Mouse (Mus musculus): ENCODE measurements around the gene Fastk. TPM values are rescaled to one million over a fixed set of nuclear protein-coding genes. Genes with fewer than 3 reads are reported as not detected.
A peak's percentile ranks its signal among the peaks of the same experiment; 100 is the strongest.

Gene Fastk
- polyA plus RNA-seq, 1 experiment, result 46.3 TPM

- TF ChIP-seq CTCF (IDR thresholded peaks at IDR 0.05; ENCODE audit: low read depth, low read length), result no peak
- Histone ChIP-seq H3K4me3 (ENCODE audit: insufficient read depth, low read length) (peak overlapping the region; percentile 76), H3K27ac (ENCODE audit: insufficient read depth, low read depth, low read length) (peak overlapping the region; percentile 93), H3K4me1 (ENCODE audit: control insufficient read depth, insufficient read depth, low read length) (peaks cover 13% of the 10 kb centered on the region)
These were observed 20.2 kb downstream of the Fastk start for GRCm38 (mm10) chr5:24424861-24425411.

GRCm38 (mm10) chr5:24424004-24424781 is 20.9 kb downstream of the Fastk start:
- H3K4me1 ChIP-seq (ENCODE audit: control insufficient read depth, insufficient read depth, low read length), result peaks cover 13% of the 10 kb centered on the region
- H3K27ac ChIP-seq (ENCODE audit: insufficient read depth, low read depth, low read length), result peak overlapping the region; percentile 93
- TF ChIP-seq POLR2A (IDR thresholded peaks at IDR 0.05; ENCODE audit: borderline replicate concordance, low read depth, low read length) (no peak), CTCF (IDR thresholded peaks at IDR 0.05; ENCODE audit: low read depth, low read length) (no peak)
- peak overlapping the region; percentile 76 for H3K4me3 ChIP-seq (ENCODE audit: insufficient read depth, low read length)

GRCm38 (mm10) chr5:24423129-24424003 is 21.7 kb downstream of the Fastk start, which contains the start of the genes Cdk5 and Slc4a2:
Cdk5 (minus strand) TSS chr5:24423530.
Slc4a2 (plus strand) TSS chr5:24423837.
- H3K27ac ChIP-seq (ENCODE audit: insufficient read depth, low read depth, low read length), result peak within 1 kb of the TSS; percentile 93
- TF ChIP-seq POLR2A (IDR thresholded peaks at IDR 0.05; ENCODE audit: borderline replicate concordance, low read depth, low read length), result peak; percentile 67; the same call in 1 of the 2 replicates
- TF ChIP-seq CTCF (IDR thresholded peaks at IDR 0.05; ENCODE audit: low read depth, low read length), result no peak
- H3K4me1 ChIP-seq (ENCODE audit: control insufficient read depth, insufficient read depth, low read length), result peaks cover 13% of the 10 kb centered on the region
- H3K4me3 ChIP-seq (ENCODE audit: insufficient read depth, low read length), result peak within 1 kb of the TSS; percentile 80

- no peak overlapping the region for H3K4me3 ChIP-seq (ENCODE audit: insufficient read depth, low read length)
- H3K4me1 ChIP-seq (ENCODE audit: control insufficient read depth, insufficient read depth, low read length), result peaks cover 5% of the 10 kb centered on the region; the same call in 1 of the 2 replicates
- no peak overlapping the region for H3K27ac ChIP-seq (ENCODE audit: insufficient read depth, low read depth, low read length)
- no peak for TF ChIP-seq CTCF (IDR thresholded peaks at IDR 0.05; ENCODE audit: low read depth, low read length)
- no peak for TF ChIP-seq POLR2A (IDR thresholded peaks at IDR 0.05; ENCODE audit: borderline replicate concordance, low read depth, low read length)
These were observed 24.7 kb downstream of the Fastk start for GRCm38 (mm10) chr5:24420381-24420780.

GRCm38 (mm10) chr5:24417587-24417986 is 27.5 kb downstream of the Fastk start:
- TF ChIP-seq POLR2A (IDR thresholded peaks at IDR 0.05; ENCODE audit: borderline replicate concordance, low read depth, low read length), result no peak
- TF ChIP-seq CTCF (IDR thresholded peaks at IDR 0.05; ENCODE audit: low read depth, low read length), result no peak
- Histone ChIP-seq H3K4me1 (ENCODE audit: control insufficient read depth, insufficient read depth, low read length) (peaks cover 5% of the 10 kb centered on the region; the same call in 1 of the 2 replicates), H3K27ac (ENCODE audit: insufficient read depth, low read depth, low read length) (no peak overlapping the region), H3K4me3 (ENCODE audit: insufficient read depth, low read length) (no peak overlapping the region)

GRCm38 (mm10) chr5:24416222-24416736 is 28.8 kb downstream of the Fastk start:
- H3K4me1 ChIP-seq (ENCODE audit: control insufficient read depth, insufficient read depth, low read length), result peaks cover 5% of the 10 kb centered on the region; the same call in 1 of the 2 replicates
- TF ChIP-seq CTCF (IDR thresholded peaks at IDR 0.05; ENCODE audit: low read depth, low read length), result peak; percentile 48
- no peak for TF ChIP-seq POLR2A (IDR thresholded peaks at IDR 0.05; ENCODE audit: borderline replicate concordance, low read depth, low read length)
- H3K27ac ChIP-seq (ENCODE audit: insufficient read depth, low read depth, low read length), result no peak overlapping the region
- H3K4me3 ChIP-seq (ENCODE audit: insufficient read depth, low read length), result no peak overlapping the region

GRCm38 (mm10) chr5:24413938-24414337 is 31.1 kb downstream of the Fastk start:
- no peak for TF ChIP-seq CTCF (IDR thresholded peaks at IDR 0.05; ENCODE audit: low read depth, low read length)
- no peak for TF ChIP-seq POLR2A (IDR thresholded peaks at IDR 0.05; ENCODE audit: borderline replicate concordance, low read depth, low read length)
- Histone ChIP-seq H3K4me3 (ENCODE audit: insufficient read depth, low read length) (no peak overlapping the region), H3K27ac (ENCODE audit: insufficient read depth, low read depth, low read length) (no peak overlapping the region)

GRCm38 (mm10) chr5:24413042-24413693 is 31.9 kb downstream of the Fastk start, which contains the start of gene Asic3:
Asic3 (plus strand) TSS chr5:24413392.
- H3K4me1 ChIP-seq (ENCODE audit: control insufficient read depth, insufficient read depth, low read length), result peaks cover 5% of the 10 kb centered on the region; the same call in 1 of the 2 replicates
- no peak for TF ChIP-seq POLR2A (IDR thresholded peaks at IDR 0.05; ENCODE audit: borderline replicate concordance, low read depth, low read length)
- TF ChIP-seq CTCF (IDR thresholded peaks at IDR 0.05; ENCODE audit: low read depth, low read length), result no peak
- H3K27ac ChIP-seq (ENCODE audit: insufficient read depth, low read depth, low read length), result no peak within 1 kb of the TSS
- H3K4me3 ChIP-seq (ENCODE audit: insufficient read depth, low read length), result no peak within 1 kb of the TSS

More at GRCm38 (mm10) chr5:24413938-24414337, 31.1 kb downstream of the Fastk start:
- H3K4me1 ChIP-seq (ENCODE audit: control insufficient read depth, insufficient read depth, low read length), result peaks cover 5% of the 10 kb centered on the region; the same call in 1 of the 2 replicates

GRCm38 (mm10) chr5:24412063-24412462 is 33.0 kb downstream of the Fastk start:
- Histone ChIP-seq H3K4me1 (ENCODE audit: control insufficient read depth, insufficient read depth, low read length) (peaks cover 5% of the 10 kb centered on the region; the same call in 1 of the 2 replicates), H3K4me3 (ENCODE audit: insufficient read depth, low read length) (no peak overlapping the region), H3K27ac (ENCODE audit: insufficient read depth, low read depth, low read length) (no peak overlapping the region)
- TF ChIP-seq CTCF (IDR thresholded peaks at IDR 0.05; ENCODE audit: low read depth, low read length) (no peak), POLR2A (IDR thresholded peaks at IDR 0.05; ENCODE audit: borderline replicate concordance, low read depth, low read length) (no peak)

Measured in bone marrow macrophage, adult 2 months (primary cell).